Mouse (Mus musculus) gastrocnemius, adult 18-20 months (tissue): ENCODE data around the gene Elovl7. TPM values are rescaled to one million over a fixed set of nuclear protein-coding genes. Genes with fewer than 3 reads are reported as not detected.
A peak's percentile ranks its signal among the peaks of the same experiment; 100 is the strongest.

ENCODE experiments used
- DNase-seq: peaks from one replicate; pipeline ENCODE4 v3.0.0; 2021; ENCODE audit warnings: low spot score
- total RNA-seq, 2 experiments: library from RNA; stranded (reverse); gene quantifications; 2 replicates each; pipeline ENCODE4 v1.2.3; 2021

The Elovl7 gene
- total RNA-seq, 2 experiments from 2014 or later: 0.27 to 0.33 TPM

DNA sequence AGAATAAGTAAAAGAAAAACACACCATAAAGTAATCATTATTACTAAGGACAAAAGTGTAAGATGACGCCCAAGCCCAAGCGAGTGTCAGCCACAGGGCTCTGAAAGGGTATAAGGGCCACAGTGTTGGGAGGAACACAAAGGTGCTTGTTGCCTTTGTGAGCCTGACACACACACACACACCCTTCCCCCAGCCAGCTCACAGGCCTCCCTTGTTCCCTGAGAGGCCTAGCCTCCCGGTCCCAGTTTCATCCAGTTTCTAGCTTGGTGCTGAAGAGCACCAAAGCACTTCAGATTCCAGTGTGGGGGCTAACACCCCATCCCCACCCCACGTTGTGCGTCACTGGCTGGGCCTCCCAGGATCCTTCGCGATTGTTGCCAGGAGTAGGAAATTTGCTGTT lies 87.2 kb downstream of the Elovl7 start:
- DNase-seq: no peak

DNA sequence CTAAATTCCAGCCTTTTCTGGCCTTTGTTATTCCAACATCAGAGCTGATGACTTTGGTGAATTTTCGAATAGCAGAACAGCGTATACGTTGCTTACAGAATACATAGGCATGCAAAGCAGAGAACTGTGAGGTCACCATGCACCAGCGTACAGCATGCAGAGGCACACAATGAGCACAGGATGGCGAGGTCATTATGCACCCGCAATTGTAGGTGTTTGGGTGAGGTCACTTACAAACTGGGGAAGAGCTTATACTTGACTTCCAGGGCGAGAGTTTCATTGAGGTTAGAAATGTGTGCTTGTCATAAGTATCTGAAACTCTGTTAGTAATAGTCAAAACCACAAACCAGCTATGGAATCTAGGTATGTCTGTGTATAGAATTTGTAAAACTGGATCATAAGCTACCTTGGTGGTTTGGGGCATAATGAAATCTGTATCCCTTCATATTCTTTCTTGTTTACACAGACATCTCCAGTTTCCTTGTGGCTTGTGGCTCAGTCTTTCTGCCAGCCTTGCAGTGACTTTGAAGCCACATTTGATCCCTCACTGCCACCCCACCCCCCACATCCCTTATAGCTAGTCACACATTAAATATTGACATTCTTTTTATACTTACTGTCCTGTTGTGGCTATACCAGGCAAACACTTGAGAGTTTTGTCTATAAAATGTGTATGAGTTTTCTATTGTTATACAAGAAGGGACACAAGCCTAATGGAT lies 88.9 kb downstream of the Elovl7 start:
- no peak for DNase-seq

DNA sequence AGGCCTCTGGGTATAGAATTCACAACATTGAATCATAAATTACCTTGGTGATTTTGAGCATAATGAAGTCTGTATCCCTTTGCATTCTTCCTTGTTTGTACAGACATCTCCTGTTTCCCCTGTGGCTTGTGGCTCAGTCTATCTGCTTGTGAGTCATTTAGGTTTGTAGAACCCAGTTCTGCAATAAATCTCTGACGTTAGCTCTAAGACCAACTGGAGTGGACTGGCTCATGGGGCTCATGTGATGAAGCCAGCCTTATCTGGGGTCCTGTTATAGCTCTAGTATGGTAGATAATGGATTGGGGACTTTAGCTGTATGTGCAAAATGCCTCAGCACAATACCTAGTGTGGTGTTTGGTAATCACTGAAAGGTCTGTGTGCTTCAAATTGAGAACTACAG lies 89.6 kb downstream of the Elovl7 start:
- DNase-seq: no peak

DNA sequence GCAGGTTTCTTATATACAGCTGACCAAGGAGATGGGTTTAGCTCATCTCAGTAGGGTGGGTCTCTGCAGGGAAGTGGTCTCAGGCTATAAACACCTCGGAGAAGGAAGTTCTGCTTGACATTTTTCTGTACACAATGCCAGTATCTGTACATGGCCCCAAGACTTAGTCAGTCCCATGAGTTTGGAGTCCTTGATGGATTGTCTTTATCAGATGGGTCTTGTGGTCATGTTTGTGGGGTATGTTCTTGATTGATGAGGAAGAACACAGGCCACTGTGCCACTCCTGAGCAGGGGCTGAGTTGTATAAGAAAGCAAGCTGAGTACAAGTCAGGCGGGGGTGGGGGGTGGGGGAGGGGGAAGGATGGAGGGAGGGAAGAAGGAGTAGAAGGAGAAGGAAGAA lies 90.5 kb downstream of the Elovl7 start:
- DNase-seq: no peak

DNA sequence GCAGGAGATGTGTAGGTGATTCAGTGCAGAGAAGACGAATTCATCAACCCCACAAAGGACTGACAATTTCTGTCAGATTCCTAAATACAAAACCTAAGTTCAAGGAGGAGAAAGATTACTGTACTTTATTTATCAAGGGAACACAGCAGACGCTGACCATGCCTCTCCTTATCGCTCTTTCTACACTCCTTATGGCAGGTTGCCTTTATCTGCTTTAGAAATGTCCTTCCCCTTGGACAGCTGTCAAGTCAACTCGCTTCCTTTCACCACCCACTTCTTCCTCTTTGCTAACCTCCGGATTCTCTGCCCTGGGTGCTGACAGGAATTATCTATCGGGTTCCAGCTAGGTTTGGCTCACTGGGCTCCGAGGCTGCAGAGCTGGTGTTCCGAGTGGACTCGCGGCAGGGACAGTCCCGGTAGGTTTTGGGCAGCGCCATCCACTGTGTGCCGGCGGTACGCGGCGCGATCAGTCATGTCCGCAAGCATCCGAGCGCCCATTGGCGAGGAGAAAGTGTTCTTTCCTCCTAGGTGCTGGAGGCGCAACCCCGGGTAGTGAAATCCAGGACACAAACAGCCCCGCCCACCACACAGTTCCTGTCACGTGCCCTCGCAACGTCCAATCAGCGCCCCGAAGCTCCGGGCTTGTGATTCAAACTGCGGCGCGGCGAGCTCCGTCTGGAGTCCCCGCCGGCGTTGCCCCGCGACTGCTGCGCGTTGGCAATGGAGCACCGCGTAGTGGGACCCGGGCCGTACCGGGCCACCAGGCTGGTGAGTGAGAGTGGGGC lies 101.7 kb downstream of the Elovl7 start, which contains the start of gene Depdc1b:
TSS of gene Depdc1b (plus strand) at position 631 of the 785 bp plus-strand sequence.
- DNase-seq: peak; percentile 95

DNA sequence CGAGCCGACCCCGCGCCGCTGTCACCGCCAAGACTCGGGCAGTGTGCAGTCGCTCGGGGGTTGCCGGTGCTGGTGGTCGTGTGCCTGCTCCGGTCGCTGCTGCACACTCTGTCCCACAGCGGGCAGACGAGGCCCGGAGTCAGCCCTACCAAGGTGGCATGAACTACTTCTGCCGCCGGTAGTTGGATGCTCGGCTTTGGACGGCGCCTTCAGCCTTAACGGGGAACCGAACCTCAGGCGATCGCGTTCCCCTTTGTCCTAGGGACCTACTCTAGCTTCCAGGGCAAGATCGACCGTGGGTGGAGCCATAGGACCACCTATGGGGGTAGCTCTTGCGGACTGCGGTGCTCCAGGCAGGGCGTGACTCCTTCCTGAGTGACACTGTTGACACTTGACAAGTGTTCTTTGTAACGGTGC lies 102.3 kb downstream of the Elovl7 start:
- DNase-seq: no peak

DNA sequence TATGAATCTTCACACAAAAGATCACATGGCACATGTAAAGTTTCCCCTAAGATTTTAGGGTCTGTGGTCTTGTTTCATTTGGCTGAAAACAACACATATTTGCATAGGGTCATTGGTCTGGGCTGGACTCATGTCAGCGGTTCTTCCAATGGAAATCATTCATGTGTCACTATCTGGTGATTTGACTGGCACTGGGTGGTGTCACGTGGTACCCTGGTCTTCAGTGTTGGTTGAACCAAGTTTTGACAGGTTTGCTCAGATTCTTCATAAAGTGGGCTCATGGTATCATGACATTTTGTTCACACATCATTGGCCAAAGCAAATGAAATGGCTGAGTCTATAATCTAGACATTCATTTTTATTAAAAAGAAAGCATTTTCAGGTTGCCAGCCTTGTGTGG lies 103.2 kb downstream of the Elovl7 start:
- no peak for DNase-seq

DNA sequence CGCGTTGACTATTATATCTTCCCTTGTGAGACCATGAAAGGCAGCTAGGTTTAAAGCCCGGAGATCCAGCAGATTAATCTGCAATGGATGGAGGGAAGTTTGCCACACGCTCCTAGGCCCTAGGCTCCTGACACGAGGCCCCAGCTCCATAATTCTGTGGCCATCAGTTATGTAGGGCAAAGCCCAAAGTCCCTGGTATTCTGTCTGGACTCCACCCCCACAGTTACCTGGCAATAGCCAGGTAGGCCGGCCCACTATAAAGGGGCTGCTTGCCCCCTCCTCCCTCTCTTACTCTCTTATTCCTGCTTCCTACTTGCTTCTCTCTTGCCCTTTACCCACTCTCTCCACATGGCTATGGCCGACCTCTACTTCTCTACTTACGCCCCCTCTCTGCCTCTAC lies 104.8 kb downstream of the Elovl7 start:
- no peak for DNase-seq

DNA sequence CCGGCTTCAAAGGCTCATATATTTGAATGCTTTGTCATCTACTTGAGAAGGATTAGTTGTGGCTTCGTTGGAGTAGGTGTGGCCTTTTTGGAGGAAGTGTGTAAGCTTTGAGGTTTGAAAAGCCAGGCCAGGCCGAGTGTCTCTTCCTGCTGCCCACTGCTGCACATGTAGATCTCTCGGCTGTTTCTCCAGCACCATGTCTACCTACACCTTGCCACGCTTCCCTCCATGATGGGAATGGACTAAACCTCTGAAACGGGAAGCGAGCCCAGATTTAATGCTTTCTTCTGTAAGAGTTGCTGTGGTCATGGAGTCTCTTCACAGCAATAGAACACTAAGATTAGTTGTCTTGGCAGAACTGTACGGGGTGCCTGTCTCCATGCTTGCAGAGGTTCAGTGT lies 106.0 kb downstream of the Elovl7 start:
- DNase-seq: no peak

DNA sequence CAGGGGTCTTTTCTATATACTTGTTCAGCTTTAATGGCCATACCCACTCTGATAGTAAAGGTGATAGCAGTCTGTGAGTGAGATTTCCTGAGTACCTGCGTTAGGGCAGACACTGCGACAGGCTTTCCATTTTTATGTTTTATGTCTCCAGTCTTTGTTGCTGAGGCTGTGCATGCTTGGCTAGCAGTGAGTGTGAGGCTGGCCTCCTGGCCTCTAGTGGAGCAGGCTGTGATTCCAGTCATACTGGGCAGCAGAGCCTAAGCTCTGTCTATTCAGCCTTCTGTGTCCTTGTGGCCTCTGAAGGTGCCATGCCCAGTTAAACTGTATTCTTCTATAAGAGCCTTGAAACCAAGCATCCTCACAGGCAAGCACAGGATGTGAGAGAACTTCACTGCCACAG lies 108.3 kb downstream of the Elovl7 start:
- DNase-seq: no peak

DNA sequence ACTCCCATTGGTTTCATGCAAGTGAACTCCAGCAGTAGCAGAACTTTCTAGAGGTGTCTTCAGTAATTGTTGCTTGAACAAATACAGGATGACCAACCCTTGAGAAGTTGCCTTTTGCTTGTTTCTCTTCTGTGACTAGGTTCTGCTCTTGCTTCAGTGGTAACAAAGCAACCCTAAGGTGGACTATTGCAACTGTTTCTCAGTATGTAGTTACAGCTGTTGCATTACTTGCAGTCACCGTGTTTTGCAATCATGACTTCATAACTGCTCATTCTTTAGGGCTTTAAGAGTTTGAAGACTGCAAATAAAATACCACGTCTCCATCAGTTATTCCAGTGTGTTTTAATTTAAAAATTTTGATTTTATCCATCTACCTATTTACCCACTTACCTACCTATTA lies 109.1 kb downstream of the Elovl7 start:
- no peak for DNase-seq

DNA sequence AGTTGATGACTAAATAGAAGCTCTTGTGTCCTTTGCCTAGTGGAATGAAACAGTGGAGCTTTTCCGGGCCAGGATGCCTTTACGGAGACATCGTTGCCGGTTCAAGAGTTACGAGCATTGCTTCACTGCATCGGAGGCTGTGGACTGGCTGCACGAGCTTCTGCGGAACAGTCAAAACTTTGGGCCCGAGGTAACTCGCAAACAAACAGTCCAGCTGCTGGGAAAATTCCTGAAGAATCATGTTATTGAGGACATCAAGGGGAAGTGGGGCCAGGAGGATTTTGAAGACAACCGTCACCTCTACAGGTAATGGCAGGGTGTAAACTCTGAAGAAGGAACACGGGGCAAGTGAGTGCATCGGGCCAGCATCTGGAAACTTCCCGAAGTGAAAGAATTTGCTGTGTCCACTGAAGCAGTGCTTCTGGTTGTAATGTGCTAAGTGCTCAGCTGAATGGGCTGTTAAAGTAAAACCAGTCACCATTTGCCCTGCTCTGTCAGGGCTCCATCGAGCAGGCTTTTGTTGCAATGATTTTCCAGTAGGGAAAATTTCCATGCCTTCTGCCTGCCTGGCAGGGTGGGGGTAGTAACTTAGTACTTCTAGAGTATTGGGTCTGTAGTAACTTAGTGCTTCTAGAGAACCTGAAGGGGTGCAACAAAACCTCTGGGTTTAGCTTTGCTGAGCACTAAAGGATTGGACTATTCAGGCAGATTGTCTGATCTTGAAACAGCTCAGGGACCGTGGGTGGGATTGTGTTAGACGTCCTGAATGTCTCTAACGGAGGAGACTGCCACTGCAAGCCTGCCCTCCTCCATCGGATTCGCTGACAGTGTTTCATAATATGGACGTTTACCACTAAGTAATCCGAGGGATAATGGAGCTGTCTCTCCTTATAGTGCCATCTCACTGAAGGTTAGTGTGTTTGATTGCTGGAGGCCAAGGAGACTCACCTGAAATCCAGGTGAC lies 109.9 kb downstream of the Elovl7 start:
- DNase-seq: no peak

DNA sequence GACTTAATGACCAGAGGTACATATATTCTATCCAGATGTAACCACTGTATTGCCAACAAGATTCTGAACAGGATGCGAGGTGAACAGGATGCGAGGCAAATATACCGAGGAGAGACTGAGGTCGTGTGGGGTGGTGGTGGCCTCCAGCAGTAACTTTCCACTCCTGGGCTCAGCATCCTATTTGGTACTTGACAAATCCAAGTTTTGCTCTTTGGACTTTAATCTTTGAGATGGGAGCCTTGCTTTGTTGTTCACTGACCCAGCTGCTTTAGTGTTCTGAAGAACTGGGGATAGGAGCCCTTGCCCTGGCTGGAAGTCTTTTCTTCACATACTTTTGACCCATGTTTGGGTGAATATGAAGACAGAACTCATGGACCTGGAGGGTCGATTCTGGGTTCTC lies 111.7 kb downstream of the Elovl7 start:
- no peak for DNase-seq

DNA sequence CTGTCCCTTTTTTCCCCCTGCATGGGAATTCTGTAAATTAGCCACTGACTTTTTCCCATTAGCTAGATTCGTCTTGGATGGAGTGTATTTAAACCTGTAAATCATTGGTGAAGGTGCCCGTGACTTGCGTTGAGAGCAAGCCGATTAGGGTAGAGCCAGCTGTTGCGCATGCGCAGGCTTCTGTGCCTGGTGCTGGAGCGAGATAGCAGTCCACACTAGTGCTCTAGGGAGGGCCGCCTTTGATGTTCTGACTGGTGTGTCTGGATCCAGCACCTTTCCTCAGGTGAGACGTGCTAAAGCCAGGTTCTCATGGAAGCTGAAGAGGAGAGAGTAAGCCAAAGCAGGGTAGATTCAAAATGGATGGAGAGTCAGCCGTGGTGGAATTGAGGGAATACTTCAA lies 112.1 kb downstream of the Elovl7 start:
- no peak for DNase-seq

DNA sequence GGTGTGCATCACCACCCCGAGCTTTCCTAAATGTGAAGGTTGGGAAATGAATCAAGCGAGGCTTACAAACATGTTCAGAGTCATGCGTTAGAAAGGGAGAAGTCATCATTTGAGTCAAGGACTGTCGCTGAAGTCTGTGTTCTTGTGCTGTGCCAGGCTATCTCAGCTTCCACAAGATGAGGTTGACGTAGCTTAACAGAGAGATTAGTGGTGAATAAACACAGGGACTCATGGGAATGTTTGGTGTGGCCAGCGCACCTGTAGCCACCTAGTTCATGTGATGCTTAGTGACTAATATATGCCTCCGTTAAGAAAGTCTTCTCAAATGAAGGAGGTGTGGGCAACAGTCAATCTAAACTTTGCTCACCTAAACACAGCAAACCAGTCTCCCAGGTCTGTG lies 112.8 kb downstream of the Elovl7 start:
- no peak for DNase-seq

DNA sequence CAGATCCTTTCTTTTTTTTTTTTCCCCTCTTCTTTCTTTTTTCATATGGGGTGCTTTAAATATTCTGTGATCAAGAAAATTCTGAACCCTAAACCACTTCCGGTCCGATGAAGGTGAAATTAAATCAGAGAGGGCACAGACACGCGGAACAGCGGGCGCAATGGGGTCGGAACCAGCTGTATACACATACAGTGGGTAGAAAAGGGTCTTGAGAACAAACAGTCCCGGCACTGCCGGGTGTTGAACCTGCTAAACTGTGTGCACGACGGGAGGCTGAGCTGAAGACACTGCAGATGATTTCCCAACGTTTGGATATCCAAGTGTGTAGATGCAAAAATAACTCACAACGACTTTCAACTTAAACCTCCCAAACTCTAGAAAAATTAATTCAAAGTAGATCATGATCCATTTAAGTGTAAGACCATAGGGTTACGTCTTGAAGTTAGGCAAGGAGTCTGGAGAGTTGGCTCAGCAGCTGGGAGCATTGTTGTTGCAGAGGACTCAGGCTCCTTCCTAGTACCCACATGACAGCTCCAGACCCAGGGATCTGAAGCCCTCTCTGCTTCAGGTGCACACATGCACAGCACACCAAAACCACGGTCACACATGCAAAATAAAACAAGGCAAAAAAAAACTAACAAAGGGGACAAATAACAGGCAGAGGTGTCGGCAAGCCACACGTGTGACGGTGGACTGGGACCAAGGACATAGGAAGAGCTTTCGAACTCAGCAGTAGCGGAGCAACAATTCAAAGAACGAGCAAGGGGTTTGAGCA lies 114.4 kb downstream of the Elovl7 start:
- DNase-seq: no peak

DNA sequence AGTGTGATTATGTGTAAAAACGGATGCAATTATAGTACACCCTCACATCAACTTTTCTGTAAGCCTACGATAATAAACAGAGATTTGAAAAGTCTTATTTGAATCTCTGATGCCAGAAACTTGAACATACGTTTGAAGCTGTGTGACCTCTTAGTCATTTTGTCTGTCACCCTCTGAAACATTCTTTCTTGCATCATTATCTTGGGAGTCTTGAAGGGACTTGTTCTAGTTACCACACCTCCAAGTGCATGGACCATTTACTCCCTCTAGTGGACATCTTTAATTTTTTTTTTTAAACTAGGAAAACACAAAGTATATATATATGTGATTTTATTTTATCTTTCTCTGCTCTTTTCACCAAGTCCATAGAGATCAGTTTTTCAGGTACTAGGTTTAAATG lies 115.5 kb downstream of the Elovl7 start:
- DNase-seq: no peak
